Mouse (Mus musculus) hindbrain, embryonic 13.5 days (tissue): Measurements from ENCODE around the gene Cyp21a1. TPM values are rescaled to one million over a fixed set of nuclear protein-coding genes. Genes with fewer than 3 reads are reported as not detected.

Experiments used
- microRNA-seq: library from miRNA; unstranded; fragments of <30 nt; microRNA quantifications from one replicate; pipeline ENCODE4, GENCODE M21; 2016
- polyA plus RNA-seq: library from polyadenylated mRNA; unstranded; fragments of >200 nt; fragmentation: Nextera tagmentation; extraction: Ambion mirVana; gene quantifications from 2 replicates; pipeline ENCODE4 v1.2.1, GENCODE M21; 2015

The Cyp21a1 gene
- polyA plus RNA-seq, 1 experiment from 2014 or later = not detected

Small RNA genes lying within 50 kb of the gene (microRNA-seq; reads per million reads assigned to microRNA genes)
- gene Gm27471 = not detected
- gene Mir6970 = not detected
- gene Mir6971 = 3.3 reads per million, percentile 8 among the genes with 10 or more reads in this experiment

Other genes with a start within 250 kb of the Cyp21a1 start
- 7.4 and 8.4 TPM in 2 replicates for gene Notch4, start 240.3 kb downstream of the Cyp21a1 start, polyA plus RNA-seq
- gene Gpsm3, start 214.8 kb downstream of the Cyp21a1 start, polyA plus RNA-seq = 3.2 and 4.9 TPM in 2 replicates
- 8.9 and 10.6 TPM in 2 replicates for gene Pbx2, start 213.3 kb downstream of the Cyp21a1 start, polyA plus RNA-seq
- 1.9 and 2.1 TPM in 2 replicates for gene Ager, start 206.7 kb downstream of the Cyp21a1 start, polyA plus RNA-seq
- 299 and 301 TPM in 2 replicates for gene Rnf5, start 200.9 kb downstream of the Cyp21a1 start, polyA plus RNA-seq
- 97.8 and 99.1 TPM in 2 replicates for gene Agpat1, start 200.3 kb downstream of the Cyp21a1 start, polyA plus RNA-seq
- 11.7 and 12.9 TPM in 2 replicates for gene Egfl8, start 188.6 kb downstream of the Cyp21a1 start, polyA plus RNA-seq
- gene Ppt2, start 176.1 kb downstream of the Cyp21a1 start, polyA plus RNA-seq = 21.7 and 22.7 TPM in 2 replicates
- 5.5 and 5.6 TPM in 2 replicates for gene Prrt1, start 175.0 kb downstream of the Cyp21a1 start, polyA plus RNA-seq
- 16.9 and 17.6 TPM in 2 replicates for gene Fkbpl, start 159.8 kb downstream of the Cyp21a1 start, polyA plus RNA-seq
- gene Atf6b, start 157.4 kb downstream of the Cyp21a1 start, polyA plus RNA-seq = 117 and 122 TPM in 2 replicates
- gene Tnxb, start 134.0 kb downstream of the Cyp21a1 start, polyA plus RNA-seq = 0.09 TPM in 2 replicates
- 0.09 TPM in 1 of 2 replicates, not detected in the other for gene C4b, start 60.7 kb downstream of the Cyp21a1 start, polyA plus RNA-seq
- 36.5 and 40.5 TPM in 2 replicates for gene Stk19, start 32.4 kb upstream of the Cyp21a1 start, polyA plus RNA-seq
- 68.9 and 69.6 TPM in 2 replicates for gene Dxo, start 32.5 kb upstream of the Cyp21a1 start, polyA plus RNA-seq
- 54.1 and 60.4 TPM in 2 replicates for gene Skiv2l, start 45.6 kb upstream of the Cyp21a1 start, polyA plus RNA-seq
- 82.7 and 88.9 TPM in 2 replicates for gene Nelfe, start 45.8 kb upstream of the Cyp21a1 start, polyA plus RNA-seq
- gene Cfb, start 58.0 kb upstream of the Cyp21a1 start, polyA plus RNA-seq = 1.9 TPM in 2 replicates
- gene Zbtb12, start 74.9 kb upstream of the Cyp21a1 start, polyA plus RNA-seq = 13.5 and 13.9 TPM in 2 replicates
- gene Gm20547, start 77.5 kb upstream of the Cyp21a1 start, polyA plus RNA-seq = 0.10 TPM in 1 of 2 replicates, not detected in the other
- gene C2, start 93.7 kb upstream of the Cyp21a1 start, polyA plus RNA-seq = 1.4 and 2.3 TPM in 2 replicates
- gene Ehmt2, start 93.9 kb upstream of the Cyp21a1 start, polyA plus RNA-seq = 90.1 and 98.0 TPM in 2 replicates
- gene Slc44a4, start 109.9 kb upstream of the Cyp21a1 start, polyA plus RNA-seq = 0.17 TPM in 1 of 2 replicates, not detected in the other
- gene Neu1, start 126.7 kb upstream of the Cyp21a1 start, polyA plus RNA-seq = 30.6 and 31.5 TPM in 2 replicates
- gene Hspa1b, start 154.7 kb upstream of the Cyp21a1 start, polyA plus RNA-seq = 0.26 and 0.32 TPM in 2 replicates
- gene Gm20481, start 165.4 kb upstream of the Cyp21a1 start, polyA plus RNA-seq = not detected in 2 replicates
- 4.0 and 4.6 TPM in 2 replicates for gene Hspa1a, start 167.6 kb upstream of the Cyp21a1 start, polyA plus RNA-seq
- gene Hspa1l, start 168.1 kb upstream of the Cyp21a1 start, polyA plus RNA-seq = 0.85 and 1.1 TPM in 2 replicates
- gene Lsm2, start 177.3 kb upstream of the Cyp21a1 start, polyA plus RNA-seq = 112 and 117 TPM in 2 replicates
- 57.3 TPM in 2 replicates for gene Vars, start 196.4 kb upstream of the Cyp21a1 start, polyA plus RNA-seq
- 0.16 and 0.18 TPM in 2 replicates for gene Vwa7, start 212.0 kb upstream of the Cyp21a1 start, polyA plus RNA-seq
- gene Sapcd1, start 223.5 kb upstream of the Cyp21a1 start, polyA plus RNA-seq = 2.5 and 2.9 TPM in 2 replicates
- gene Msh5, start 242.2 kb upstream of the Cyp21a1 start, polyA plus RNA-seq = 2.7 and 3.5 TPM in 2 replicates
- 100 and 102 TPM in 2 replicates for gene Clic1, start 245.4 kb upstream of the Cyp21a1 start, polyA plus RNA-seq